Mouse (Mus musculus) limb, embryonic 14.5 days (tissue): ENCODE measurements around the gene Lepr. TPM values are rescaled to one million over a fixed set of nuclear protein-coding genes. Genes with fewer than 3 reads are reported as not detected.

Experiments used
- ATAC-seq: fragments of 200-750 bp; cut with Nextera tagmentation; 2 replicates; pipeline ENCODE4 v1.8.0; 2017; ENCODE audit warnings: low read depth, moderate number of reproducible peaks, moderate TSS enrichment; ENCODE audit not compliant: low FRiP score
- DNase-seq: peaks from one replicate; pipeline ENCODE4 v3.0.0-alpha.2; 2015; ENCODE audit warnings: low spot score
- H3K27ac ChIP-seq: fragments of 300-500 bp; sonication (generic); replicated peaks from 2 replicates; pipeline ENCODE4 v1.5.1; 2014; ENCODE audit warnings: low read depth, mild to moderate bottlenecking, low read length, moderate library complexity, mixed read lengths
- H3K27me3 ChIP-seq: fragments of 300-500 bp; sonication (generic); 2 replicates; pipeline ENCODE4 v1.6.1; 2014; ENCODE audit warnings: low read length, mixed read lengths; ENCODE audit not compliant: control insufficient read depth, insufficient read depth
- H3K36me3 ChIP-seq: fragments of 300-500 bp; sonication (generic); 2 replicates; pipeline ENCODE4 v1.6.1; 2014; ENCODE audit warnings: mild to moderate bottlenecking, low read length, moderate library complexity, mixed read lengths; ENCODE audit not compliant: control insufficient read depth, insufficient read depth
- H3K4me1 ChIP-seq: fragments of 300-500 bp; sonication (generic); 2 replicates; pipeline ENCODE4 v1.6.1; 2014; ENCODE audit warnings: antibody characterized with exemption, low read length, mixed read lengths; ENCODE audit not compliant: control insufficient read depth, insufficient read depth
- H3K4me2 ChIP-seq: fragments of 300-500 bp; sonication (generic); replicated peaks from 2 replicates; pipeline ENCODE4 v1.6.1; 2014; ENCODE audit warnings: low read depth, mild to moderate bottlenecking, low read length, moderate library complexity; ENCODE audit not compliant: severe bottlenecking
- H3K4me3 ChIP-seq: fragments of 300-500 bp; sonication (generic); replicated peaks from 2 replicates; pipeline ENCODE4 v1.5.1; 2014; ENCODE audit warnings: low read length
- H3K9ac ChIP-seq: fragments of 300-500 bp; sonication (generic); 2 replicates; pipeline ENCODE4 v1.6.1; 2014; ENCODE audit warnings: mild to moderate bottlenecking, low read depth, low read length, moderate library complexity; ENCODE audit not compliant: severe bottlenecking
- H3K9me3 ChIP-seq: fragments of 300-500 bp; sonication (generic); 2 replicates; pipeline ENCODE4 v1.6.1; 2016; ENCODE audit warnings: low read length; ENCODE audit not compliant: control insufficient read depth
- POLR2A ChIP-seq: fragments of 200-500 bp; IDR thresholded peaks from 2 replicates; pipeline ENCODE4 v1.8.0; 2012; ENCODE audit warnings: inconsistent platforms, mild to moderate bottlenecking, moderate library complexity, borderline replicate concordance; ENCODE audit not compliant: insufficient read depth, insufficient read length; ENCODE audit errors: extremely low read depth
- WGBS: fragments of 180-500 bp; shearing (Covaris S2); extraction: QIAGEN DNeasy Blood & Tissue Kit; methylation state at CpG from one replicate; pipeline ENCODE4 v1.1.7; 2014; 5-methylcytosine and 5-hydroxymethylcytosine counted together
- polyA plus RNA-seq, 2 experiments: library from polyadenylated mRNA; depleted of rRNA in 1 of 2; stranded (reverse) in 1 of 2; unstranded in 1 of 2; fragments of >200 nt; fragmentation: Nextera tagmentation in 1 of 2; extraction: Ambion mirVana in 1 of 2; gene quantifications; 2 replicates each; pipeline versions ENCODE4 v1.2.1 to v1.2.3; 2012 to 2014

The Lepr gene
- polyA plus RNA-seq (2012; rRNA removed): 10.3 and 13.0 TPM in 2 replicates
- polyA plus RNA-seq (2014; fragmentation: Nextera tagmentation; extraction: Ambion mirVana): 12.8 and 16.1 TPM in 2 replicates

DNA sequence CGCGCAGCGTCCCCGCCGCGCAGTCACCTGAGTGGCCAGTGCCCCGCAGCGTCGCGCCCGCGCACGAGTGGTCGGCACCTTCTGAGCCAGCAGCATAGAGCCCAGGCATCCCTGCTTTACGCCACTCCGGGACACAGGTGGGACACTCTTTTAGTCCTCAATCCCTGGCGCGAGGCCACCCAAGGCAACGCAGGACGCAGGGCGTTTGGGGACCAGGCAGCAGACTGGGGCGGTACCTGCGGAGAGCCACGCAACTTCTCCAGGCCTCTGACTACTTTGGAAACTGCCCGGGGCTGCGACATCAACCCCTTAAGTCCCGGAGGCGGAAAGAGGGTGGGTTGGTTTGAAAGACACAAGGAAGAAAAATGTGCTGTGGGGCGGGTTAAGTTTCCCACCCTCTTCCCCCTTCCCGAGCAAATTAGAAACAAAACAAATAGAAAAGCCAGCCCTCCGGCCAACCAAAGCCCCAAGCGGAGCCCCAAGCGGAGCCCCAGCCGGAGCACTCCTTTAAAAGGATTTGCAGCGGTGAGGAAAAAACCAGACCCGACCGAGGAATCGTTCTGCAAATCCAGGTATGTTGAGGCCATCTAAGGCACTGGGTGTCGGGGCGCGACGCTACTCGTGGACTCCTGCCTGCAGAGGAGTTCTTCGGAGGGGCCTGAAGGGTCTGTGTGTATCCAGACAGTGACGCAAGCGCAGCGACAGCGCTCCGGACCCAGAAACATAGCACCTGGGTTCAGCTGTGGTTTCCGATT is at the start of gene Lepr:
TSS of gene Lepr (plus strand) at position 38 of the 755 bp plus-strand sequence.
- peaks cover 5% of the 10 kb centered on the region for H3K27me3 ChIP-seq
- H3K4me3 ChIP-seq: peak within 1 kb of the TSS; percentile 51
- peak; percentile 69 for ATAC-seq
- H3K9ac ChIP-seq: peak within 1 kb of the TSS; percentile 59
- DNase-seq: peak; percentile 21
- H3K27ac ChIP-seq: no peak within 1 kb of the TSS; the same call in 1 of the 2 replicates
- WGBS: under 1% methylated on average over 50 of the region's 50 CpGs
- H3K9me3 ChIP-seq: no peaks in the 10 kb centered on the region
- peaks cover 5% of the 10 kb centered on the region for H3K4me1 ChIP-seq
- no peak for TF ChIP-seq POLR2A
- no peaks in the 10 kb centered on the region for H3K36me3 ChIP-seq
- peak within 1 kb of the TSS; percentile 94 for H3K4me2 ChIP-seq

DNA sequence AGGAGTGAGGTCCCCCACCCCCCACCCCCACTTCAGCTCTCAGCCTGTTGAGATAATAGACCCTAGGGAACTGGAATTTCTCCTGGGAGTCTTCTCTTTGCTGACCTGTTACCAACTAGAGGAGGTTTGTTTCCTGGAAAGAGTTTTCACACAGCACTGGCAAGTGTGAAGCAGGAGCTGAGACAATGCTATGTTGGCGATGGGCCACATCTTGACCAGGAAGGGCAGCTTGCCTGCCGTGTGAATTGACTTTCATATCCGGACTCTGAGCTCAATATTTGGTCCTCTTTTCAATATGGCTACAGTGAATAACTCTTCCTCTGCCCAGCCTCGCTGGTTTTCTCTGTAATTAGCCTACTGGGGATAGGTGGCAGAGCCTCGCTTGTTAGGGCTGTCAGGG is 48.0 kb upstream of the Lepr start:
- no peak for DNase-seq
- no peaks in the 10 kb centered on the region for H3K36me3 ChIP-seq
- no peaks in the 10 kb centered on the region; the same call in 1 of the 2 replicates for H3K4me1 ChIP-seq
- no peak overlapping the region for H3K4me3 ChIP-seq
- H3K4me2 ChIP-seq: no peak overlapping the region
- H3K9ac ChIP-seq: no peak overlapping the region
- H3K27me3 ChIP-seq: no peaks in the 10 kb centered on the region
- H3K27ac ChIP-seq: no peak overlapping the region
- ATAC-seq: no peak
- WGBS: 69% methylated on average over 5 of the region's 5 CpGs
- H3K9me3 ChIP-seq: no peaks in the 10 kb centered on the region
- no peak for TF ChIP-seq POLR2A

DNA sequence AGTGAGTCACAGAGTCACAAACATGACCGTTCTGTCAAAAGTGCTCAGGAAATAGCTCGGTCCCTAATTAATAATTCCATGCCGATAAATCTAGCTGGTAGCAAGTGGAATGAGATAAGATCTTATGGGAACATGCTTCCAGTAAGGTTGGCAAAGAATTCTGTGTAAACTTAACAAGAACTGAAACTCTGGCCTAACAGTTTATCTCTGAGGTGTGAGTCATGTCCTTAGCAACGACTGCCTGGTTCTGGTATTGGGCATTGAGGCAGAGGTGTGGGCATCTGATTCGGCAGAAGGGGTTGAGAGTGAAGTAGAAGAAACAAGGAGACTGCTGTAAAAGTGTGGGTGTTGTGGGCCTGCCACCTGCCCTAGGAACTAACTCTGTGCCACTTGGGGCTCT is 47.4 kb upstream of the Lepr start:
- Histone ChIP-seq H3K4me2 (no peak overlapping the region), H3K9me3 (no peaks in the 10 kb centered on the region), H3K4me1 (no peaks in the 10 kb centered on the region; the same call in 1 of the 2 replicates), H3K4me3 (no peak overlapping the region), H3K36me3 (no peaks in the 10 kb centered on the region), H3K27ac (no peak overlapping the region), H3K9ac (no peak overlapping the region), H3K27me3 (no peaks in the 10 kb centered on the region)
- no peak for ATAC-seq
- no peak for DNase-seq
- TF ChIP-seq POLR2A: no peak
- WGBS: 71% methylated on average over 5 of the region's 5 CpGs

DNA sequence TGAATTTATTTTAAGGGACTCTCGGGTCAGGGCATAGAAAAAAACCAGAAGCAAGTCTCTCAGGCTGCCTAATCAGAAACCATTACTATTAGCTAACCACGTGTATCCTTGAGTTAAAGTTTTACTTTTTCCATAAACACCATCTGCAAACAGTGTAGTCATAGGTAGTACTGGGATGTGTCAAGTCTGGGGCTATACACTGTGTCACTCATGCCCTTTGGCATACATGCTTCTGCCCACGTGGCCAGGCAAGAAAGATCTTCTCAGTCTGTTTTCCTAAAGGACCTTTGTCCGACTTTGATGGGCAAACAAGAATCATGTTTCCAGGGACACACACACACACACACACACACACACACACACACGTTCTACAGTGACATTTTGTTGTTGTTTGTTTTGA is 42.4 kb upstream of the Lepr start:
- DNase-seq: no peak
- Histone ChIP-seq H3K9ac (no peak overlapping the region), H3K9me3 (no peaks in the 10 kb centered on the region), H3K4me2 (no peak overlapping the region), H3K27ac (no peak overlapping the region), H3K4me1 (no peaks in the 10 kb centered on the region), H3K4me3 (no peak overlapping the region), H3K27me3 (no peaks in the 10 kb centered on the region), H3K36me3 (no peaks in the 10 kb centered on the region)
- no peak for TF ChIP-seq POLR2A
- 77% methylated on average over 5 of the region's 5 CpGs for WGBS
- no peak for ATAC-seq

DNA sequence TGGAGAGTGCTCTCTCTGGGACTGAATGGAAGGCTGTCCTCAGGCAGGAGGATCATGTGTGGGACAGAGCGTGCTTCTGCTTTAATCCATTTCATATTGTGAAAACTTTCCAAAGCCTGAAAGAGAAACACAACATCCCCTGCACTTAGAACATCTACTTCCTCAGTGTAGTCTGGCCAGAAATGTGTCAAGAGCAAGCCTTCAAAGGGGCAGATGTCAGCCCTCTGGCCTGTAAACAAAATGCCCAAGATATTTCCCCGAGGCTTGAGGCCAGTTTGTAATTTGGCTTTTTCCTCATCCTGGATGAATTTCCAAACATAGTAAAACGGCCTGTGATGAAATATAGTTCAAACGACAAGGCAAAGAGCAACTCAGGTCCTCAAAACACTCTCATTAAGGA is 41.5 kb upstream of the Lepr start:
- ATAC-seq (no peak), DNase-seq (no peak)
- TF ChIP-seq POLR2A: no peak
- Histone ChIP-seq H3K36me3 (no peaks in the 10 kb centered on the region), H3K4me1 (no peaks in the 10 kb centered on the region), H3K9ac (no peak overlapping the region), H3K9me3 (no peaks in the 10 kb centered on the region), H3K4me2 (no peak overlapping the region), H3K27ac (no peak overlapping the region), H3K4me3 (no peak overlapping the region), H3K27me3 (no peaks in the 10 kb centered on the region)
- WGBS: 51% methylated on average over 4 of the region's 4 CpGs

DNA sequence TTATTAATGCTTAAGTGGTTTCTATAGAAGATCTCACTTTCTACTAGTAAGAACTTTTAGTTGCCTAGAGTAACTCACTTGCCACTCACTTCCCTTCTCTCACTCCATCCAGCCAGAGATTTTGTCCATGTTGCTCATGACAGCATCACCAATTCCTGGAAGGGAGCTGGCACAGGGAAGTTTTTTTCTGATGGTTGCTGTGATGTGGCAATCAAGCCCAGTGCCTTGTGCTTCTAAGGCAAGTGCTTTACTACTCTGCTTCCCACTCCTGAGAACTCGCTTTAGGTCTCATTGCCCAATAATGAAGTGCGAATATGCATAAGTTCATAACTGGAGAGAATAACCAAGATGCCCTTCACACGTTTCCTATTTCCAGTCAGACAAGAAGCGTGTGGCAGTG is 34.6 kb upstream of the Lepr start:
- H3K9ac ChIP-seq: no peak overlapping the region
- H3K9me3 ChIP-seq: no peaks in the 10 kb centered on the region
- H3K4me1 ChIP-seq: no peaks in the 10 kb centered on the region
- no peak overlapping the region for H3K27ac ChIP-seq
- TF ChIP-seq POLR2A: no peak
- no peaks in the 10 kb centered on the region for H3K27me3 ChIP-seq
- H3K4me3 ChIP-seq: no peak overlapping the region
- no peak overlapping the region for H3K4me2 ChIP-seq
- H3K36me3 ChIP-seq: no peaks in the 10 kb centered on the region
- ATAC-seq (no peak), DNase-seq (no peak)
- WGBS: 88% methylated on average over 4 of the region's 4 CpGs
